Mouse (Mus musculus) ZHBTc4 (cell line): ENCODE data around the gene Espl1.

ENCODE experiments used
- DNase-seq: peaks from one replicate; pipeline ENCODE4 v3.0.0-alpha.2; 2011; ENCODE audit warnings: low read depth, low spot score

Espl1 gene

GRCm38 (mm10) chr15:102370727-102371126 lies 74.7 kb downstream of the Espl1 start:
- peak; percentile 35 for DNase-seq
